Mouse (Mus musculus): ENCODE results near the gene Pdik1l. TPM values are rescaled to one million over a fixed set of nuclear protein-coding genes. Genes with fewer than 3 reads are reported as not detected.
A peak's percentile ranks its signal among the peaks of the same experiment; 100 is the strongest.

Pdik1l gene
- total RNA-seq (2012; rRNA removed), result 12.6 and 13.2 TPM in 2 replicates

- DNase-seq (ENCODE audit: low read depth, low spot score), result peak; percentile 86
- no peaks in the 10 kb centered on the region for H3K9me3 ChIP-seq (ENCODE audit: control insufficient read depth, insufficient read depth, low read depth, low read length)
- H3K4me1 ChIP-seq (ENCODE audit: control insufficient read depth in 2 of 2, insufficient read depth in 2 of 2, low read length in 2 of 2, poor library complexity in 1 of 2), result peaks cover 0 to 4% of the 10 kb centered on the region in 2 experiments; a peak in 1 of 4 replicates
- H3K36me3 ChIP-seq (ENCODE audit: control insufficient read depth, insufficient read depth, low read length, poor library complexity, severe bottlenecking), result peaks cover 7% of the 10 kb centered on the region; the same call in 1 of the 2 replicates
- TF ChIP-seq MAFK (IDR thresholded peaks at IDR 0.05; ENCODE audit: insufficient read depth, low read depth, low read length) (no peak), HCFC1 (IDR thresholded peaks at IDR 0.05; ENCODE audit: borderline replicate concordance, insufficient read depth, low read length) (peak; percentile 56; the same call in 1 of the 2 replicates)
- H3K4me3 ChIP-seq (ENCODE audit: insufficient read depth in 1 of 2, low read depth in 1 of 2, low read length in 2 of 2, poor library complexity in 1 of 2, severe bottlenecking in 1 of 2), result peak within 1 kb of the TSS; percentile 89 to 93
- H3K27ac ChIP-seq (ENCODE audit: insufficient read depth, low read depth, low read length, poor library complexity, severe bottlenecking), result peak within 1 kb of the TSS; percentile 92
- peak within 1 kb of the TSS; percentile 97 for H3K9ac ChIP-seq (ENCODE audit: insufficient read depth, low read depth, low read length, poor library complexity, severe bottlenecking)
- in situ Hi-C loops (cut with MboI; ENCODE audit: low sequenced_read_pairs in 2 of 2, unreplicated experiment in 2 of 2), result no loop called here
These were observed at the start of gene Pdik1l for GRCm38 (mm10) chr4:134287575-134288025. Gene Pdik1l, minus strand, starts transcription at chr4:134287895.

- in situ Hi-C loops (cut with MboI; ENCODE audit: low sequenced_read_pairs in 2 of 2, unreplicated experiment in 2 of 2), result no loop called here
- Histone ChIP-seq H3K36me3 (ENCODE audit: control insufficient read depth, insufficient read depth, low read length, poor library complexity, severe bottlenecking) (no peaks in the 10 kb centered on the region), H3K9me3 (ENCODE audit: control insufficient read depth, insufficient read depth, low read depth, low read length) (no peaks in the 10 kb centered on the region), H3K4me1 (ENCODE audit: control insufficient read depth in 2 of 2, insufficient read depth in 2 of 2, low read length in 2 of 2, poor library complexity in 1 of 2) (peaks cover 7 to 24% of the 10 kb centered on the region in 2 experiments), H3K4me3 (ENCODE audit: insufficient read depth in 1 of 2, low read depth in 1 of 2, low read length in 2 of 2, poor library complexity in 1 of 2, severe bottlenecking in 1 of 2) (no peak overlapping the region), H3K9ac (ENCODE audit: insufficient read depth, low read depth, low read length, poor library complexity, severe bottlenecking) (no peak overlapping the region), H3K27ac (ENCODE audit: insufficient read depth, low read depth, low read length, poor library complexity, severe bottlenecking) (no peak overlapping the region; the same call in 1 of the 2 replicates)
- no peak for DNase-seq (ENCODE audit: low read depth, low spot score)
- TF ChIP-seq MAFK (IDR thresholded peaks at IDR 0.05; ENCODE audit: insufficient read depth, low read depth, low read length), result no peak
These were observed 42.6 kb upstream of the Pdik1l start for GRCm38 (mm10) chr4:134330281-134330680.

GRCm38 (mm10) chr4:134328832-134329231 is 41.1 kb upstream of the Pdik1l start:
- no peaks in the 10 kb centered on the region for H3K36me3 ChIP-seq (ENCODE audit: control insufficient read depth, insufficient read depth, low read length, poor library complexity, severe bottlenecking)
- H3K4me1 ChIP-seq (ENCODE audit: control insufficient read depth in 2 of 2, insufficient read depth in 2 of 2, low read length in 2 of 2, poor library complexity in 1 of 2), result peaks cover 7 to 24% of the 10 kb centered on the region in 2 experiments
- no peak for DNase-seq (ENCODE audit: low read depth, low spot score)
- H3K27ac ChIP-seq (ENCODE audit: insufficient read depth, low read depth, low read length, poor library complexity, severe bottlenecking), result peak overlapping the region; percentile 27; the same call in 1 of the 2 replicates
- no peaks in the 10 kb centered on the region for H3K9me3 ChIP-seq (ENCODE audit: control insufficient read depth, insufficient read depth, low read depth, low read length)
- in situ Hi-C loops (cut with MboI; ENCODE audit: low sequenced_read_pairs in 2 of 2, unreplicated experiment in 2 of 2), result no loop called here
- H3K9ac ChIP-seq (ENCODE audit: insufficient read depth, low read depth, low read length, poor library complexity, severe bottlenecking), result no peak overlapping the region
- no peak for TF ChIP-seq CHD2 (IDR thresholded peaks at IDR 0.05; ENCODE audit: low read depth, low read length)
- no peak for TF ChIP-seq ZC3H11A (IDR thresholded peaks at IDR 0.05; ENCODE audit: borderline replicate concordance, low read depth, low read length)
- no peak for TF ChIP-seq HCFC1 (IDR thresholded peaks at IDR 0.05; ENCODE audit: borderline replicate concordance, insufficient read depth, low read length)
- no peak for TF ChIP-seq MAFK (IDR thresholded peaks at IDR 0.05; ENCODE audit: insufficient read depth, low read depth, low read length)
- TF ChIP-seq ZNF384 (IDR thresholded peaks at IDR 0.05; ENCODE audit: low read depth, low read length), result no peak
- no peak overlapping the region for H3K4me3 ChIP-seq (ENCODE audit: insufficient read depth in 1 of 2, low read depth in 1 of 2, low read length in 2 of 2, poor library complexity in 1 of 2, severe bottlenecking in 1 of 2)

GRCm38 (mm10) chr4:134328151-134328550 is 40.5 kb upstream of the Pdik1l start:
- H3K9ac ChIP-seq (ENCODE audit: insufficient read depth, low read depth, low read length, poor library complexity, severe bottlenecking), result no peak overlapping the region; the same call in 1 of the 2 replicates
- peak overlapping the region; percentile 46; the same call in 1 of the 2 replicates for H3K27ac ChIP-seq (ENCODE audit: insufficient read depth, low read depth, low read length, poor library complexity, severe bottlenecking)
- peaks cover 7 to 24% of the 10 kb centered on the region in 2 experiments for H3K4me1 ChIP-seq (ENCODE audit: control insufficient read depth in 2 of 2, insufficient read depth in 2 of 2, low read length in 2 of 2, poor library complexity in 1 of 2)
- H3K4me3 ChIP-seq (ENCODE audit: insufficient read depth in 1 of 2, low read depth in 1 of 2, low read length in 2 of 2, poor library complexity in 1 of 2, severe bottlenecking in 1 of 2), result no peak overlapping the region
- no peaks in the 10 kb centered on the region for H3K9me3 ChIP-seq (ENCODE audit: control insufficient read depth, insufficient read depth, low read depth, low read length)
- no peak for DNase-seq (ENCODE audit: low read depth, low spot score)
- in situ Hi-C loops (cut with MboI; ENCODE audit: low sequenced_read_pairs in 2 of 2, unreplicated experiment in 2 of 2), result no loop called here
- H3K36me3 ChIP-seq (ENCODE audit: control insufficient read depth, insufficient read depth, low read length, poor library complexity, severe bottlenecking), result no peaks in the 10 kb centered on the region
- TF ChIP-seq ZC3H11A (IDR thresholded peaks at IDR 0.05; ENCODE audit: borderline replicate concordance, low read depth, low read length), result no peak
- TF ChIP-seq ZNF384 (IDR thresholded peaks at IDR 0.05; ENCODE audit: low read depth, low read length), result no peak
- TF ChIP-seq HCFC1 (IDR thresholded peaks at IDR 0.05; ENCODE audit: borderline replicate concordance, insufficient read depth, low read length), result no peak
- no peak for TF ChIP-seq CHD2 (IDR thresholded peaks at IDR 0.05; ENCODE audit: low read depth, low read length)
- TF ChIP-seq MAFK (IDR thresholded peaks at IDR 0.05; ENCODE audit: insufficient read depth, low read depth, low read length), result no peak
